Mouse (Mus musculus) gastrocnemius, postnatal 36 days (tissue): ENCODE data around the gene Kif17. TPM values are rescaled to one million over a fixed set of nuclear protein-coding genes. Genes with fewer than 3 reads are reported as not detected.
A peak's percentile ranks its signal among the peaks of the same experiment; 100 is the strongest.

Experiments used
- DNase-seq, 2 experiments: peaks; one replicate each; pipeline ENCODE4 v3.0.0; 2022
- intact Hi-C: fragments of 180-260 bp; cut with DNase I; formaldehyde crosslinking; loops from one replicate; pipeline ENCODE4 v1.15.1; 2025
- microRNA-seq, 2 experiments: library from miRNA; unstranded; fragments of <30 nt; microRNA quantifications; one replicate each; pipeline ENCODE4 v1.2.0; 2021
- total RNA-seq, 2 experiments: library from RNA; stranded (reverse); gene quantifications; 2 replicates each; pipeline ENCODE4 v1.2.3; 2021

Gene Kif17
- total RNA-seq, 2 experiments from 2014 or later = not detected

DNA sequence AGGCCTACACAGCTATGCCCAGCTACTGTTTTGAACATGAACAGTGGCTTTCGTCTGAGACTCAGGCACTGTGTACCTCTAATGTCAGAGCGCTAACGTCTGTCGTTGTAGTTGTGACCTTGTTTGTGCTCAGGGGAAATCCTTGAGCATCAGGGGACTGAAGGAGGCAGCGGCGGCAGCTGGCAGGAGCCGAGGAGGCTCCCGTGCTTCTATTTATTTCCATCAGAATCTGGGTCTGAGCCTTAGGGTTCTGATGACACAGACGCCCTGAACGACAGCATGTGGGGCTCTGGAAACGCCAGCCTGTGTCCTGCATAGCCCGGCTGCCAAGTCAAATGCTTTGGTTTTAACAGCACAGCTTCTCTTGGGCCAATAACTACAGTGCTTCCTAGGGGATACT is 84.8 kb downstream of the Kif17 start:
- no peak for DNase-seq
- intact Hi-C loops = no loop called here

DNA sequence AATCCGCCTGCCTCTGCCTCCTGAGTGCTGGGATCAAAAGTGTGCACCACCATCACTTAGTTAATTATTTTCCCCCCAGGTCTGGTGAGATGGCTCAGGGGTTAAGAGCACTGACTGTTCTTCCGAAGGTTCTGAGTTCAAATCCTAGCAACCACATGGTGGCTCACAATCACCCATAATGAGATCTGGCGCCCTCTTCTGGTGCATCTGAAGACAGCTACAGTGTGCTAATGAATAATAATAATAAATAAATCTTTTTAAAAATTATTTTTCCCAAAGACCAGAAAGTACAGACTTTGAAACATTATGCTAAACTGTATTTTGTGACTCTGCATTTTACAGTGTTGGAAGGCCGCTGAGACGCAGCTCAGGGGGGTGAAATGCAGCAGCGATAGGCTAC is 85.4 kb downstream of the Kif17 start:
- DNase-seq = no peak
- intact Hi-C loops = no loop called here

DNA sequence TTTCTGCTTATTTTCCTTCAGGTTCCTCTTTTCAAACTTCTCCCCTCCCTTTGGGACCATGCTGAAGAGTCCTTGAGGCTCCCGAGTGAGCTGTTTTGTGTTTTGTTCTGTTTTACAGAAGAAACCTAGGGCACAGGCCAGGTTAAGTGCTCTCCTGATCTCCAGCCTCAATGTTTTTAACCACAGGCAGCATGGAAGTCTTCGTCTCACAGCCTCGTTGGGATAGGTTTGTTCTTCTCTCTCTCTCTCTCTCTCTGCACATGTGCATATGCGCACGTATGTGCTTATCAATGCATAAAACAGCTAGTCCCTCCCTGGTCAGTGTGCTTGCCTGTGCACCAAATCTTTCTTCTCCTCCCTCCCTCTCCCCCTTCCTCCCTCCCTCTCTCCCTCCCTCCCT is 86.6 kb downstream of the Kif17 start:
- intact Hi-C loops = no loop called here
- no peak for DNase-seq

DNA sequence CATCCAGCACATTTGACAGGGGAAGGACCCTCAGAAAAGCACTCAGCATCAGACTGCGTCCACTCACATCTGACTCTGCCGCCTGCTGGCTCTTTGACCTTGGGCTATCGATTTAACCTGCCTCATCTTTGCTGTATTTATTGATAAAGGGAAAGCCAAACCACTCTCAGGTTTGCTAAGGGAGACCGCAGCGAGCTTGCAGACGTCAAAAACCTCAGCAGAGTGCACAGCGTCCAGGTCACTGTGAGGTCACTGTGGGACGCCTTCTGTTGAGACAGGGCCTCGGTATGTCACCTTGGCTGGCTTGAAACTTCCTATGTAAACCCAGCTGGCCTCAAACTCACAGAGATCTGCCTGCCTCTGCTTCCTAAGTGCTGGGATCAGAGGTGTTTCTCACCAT is 87.1 kb downstream of the Kif17 start:
- intact Hi-C loops = no loop called here
- no peak for DNase-seq

DNA sequence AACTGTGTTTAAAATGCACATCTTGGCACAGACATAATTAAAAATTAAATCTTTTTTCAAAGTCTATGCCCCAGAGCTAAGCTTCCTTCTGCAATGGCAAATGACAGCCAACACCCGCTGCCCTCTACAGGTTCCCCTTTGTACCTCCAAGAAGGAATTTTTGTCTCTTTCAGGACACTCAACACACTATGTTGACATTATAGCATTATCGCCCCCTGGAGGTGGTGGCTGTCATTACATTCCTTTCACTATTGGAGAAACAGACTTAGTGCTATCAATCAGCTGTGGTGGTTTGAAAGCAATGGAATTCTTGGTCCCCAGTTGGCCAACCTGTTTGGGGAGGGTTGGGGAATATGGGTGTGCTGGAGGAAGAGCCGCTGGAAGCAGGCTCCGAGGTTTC is 89.7 kb downstream of the Kif17 start:
- intact Hi-C loops = no loop called here

DNA sequence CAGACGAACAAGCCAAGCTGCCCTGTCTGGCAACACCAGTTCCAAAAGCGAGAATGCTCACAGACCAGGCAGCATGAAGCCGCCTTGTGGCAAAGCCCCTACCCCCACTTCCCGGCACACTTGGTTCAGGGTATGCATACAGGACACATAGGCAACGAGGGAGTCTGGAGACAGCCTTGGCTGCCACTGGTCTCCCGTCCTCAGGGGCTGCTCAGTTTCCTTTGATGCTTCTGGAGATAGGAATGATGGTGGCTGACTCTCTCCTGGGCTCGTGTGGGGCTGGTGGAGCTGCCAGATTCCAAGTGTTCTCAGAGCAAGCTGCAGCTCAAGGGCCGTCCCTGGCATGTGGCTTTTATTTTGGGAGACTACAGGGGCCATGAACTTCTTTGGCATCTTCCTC is 91.2 kb downstream of the Kif17 start:
- intact Hi-C loops = no loop called here
- DNase-seq = no peak

More for the DNA sequence above, 89.7 kb downstream of the Kif17 start:
- peak in 1 of 2 experiments; percentile 36 for DNase-seq

DNA sequence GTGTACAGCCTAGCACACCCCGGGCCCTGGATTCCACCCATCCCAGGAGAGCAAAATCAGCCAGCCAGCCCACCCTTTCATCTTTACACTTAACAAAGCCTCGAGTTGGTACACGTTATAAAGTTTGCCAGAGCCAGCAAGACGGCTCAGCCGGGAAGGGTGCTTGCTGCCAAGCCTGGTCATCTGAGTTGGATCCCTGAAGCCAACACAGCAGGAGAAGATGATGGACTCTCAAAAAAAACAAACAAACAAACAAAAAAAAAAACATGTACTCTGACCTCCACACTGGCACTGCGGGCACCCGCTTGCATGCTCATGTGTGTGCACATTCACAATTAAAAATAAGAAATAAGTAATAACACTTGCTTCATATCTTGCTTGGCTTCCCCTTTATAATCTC is 91.8 kb downstream of the Kif17 start:
- intact Hi-C loops = no loop called here
- no peak for DNase-seq

DNA sequence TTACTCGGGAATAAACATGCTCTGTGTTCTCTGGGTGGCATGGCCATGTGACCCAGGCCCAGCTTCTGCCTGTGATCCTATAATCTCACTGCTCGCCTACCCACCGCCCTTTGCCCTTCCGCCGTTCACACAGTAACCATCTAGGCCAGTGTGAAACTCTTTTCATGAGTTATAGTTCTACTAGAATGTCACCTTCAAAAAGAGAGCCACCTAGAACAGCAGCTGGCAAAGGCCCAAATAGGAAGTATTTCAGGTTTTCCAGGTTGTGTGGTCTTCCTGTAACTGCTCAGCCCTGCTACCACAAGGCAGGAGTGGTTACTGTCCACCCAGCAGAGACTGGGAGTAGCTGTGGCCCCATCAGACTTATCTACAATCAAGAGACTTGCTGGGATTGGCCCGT is 92.5 kb downstream of the Kif17 start:
- intact Hi-C loops = no loop called here

DNA sequence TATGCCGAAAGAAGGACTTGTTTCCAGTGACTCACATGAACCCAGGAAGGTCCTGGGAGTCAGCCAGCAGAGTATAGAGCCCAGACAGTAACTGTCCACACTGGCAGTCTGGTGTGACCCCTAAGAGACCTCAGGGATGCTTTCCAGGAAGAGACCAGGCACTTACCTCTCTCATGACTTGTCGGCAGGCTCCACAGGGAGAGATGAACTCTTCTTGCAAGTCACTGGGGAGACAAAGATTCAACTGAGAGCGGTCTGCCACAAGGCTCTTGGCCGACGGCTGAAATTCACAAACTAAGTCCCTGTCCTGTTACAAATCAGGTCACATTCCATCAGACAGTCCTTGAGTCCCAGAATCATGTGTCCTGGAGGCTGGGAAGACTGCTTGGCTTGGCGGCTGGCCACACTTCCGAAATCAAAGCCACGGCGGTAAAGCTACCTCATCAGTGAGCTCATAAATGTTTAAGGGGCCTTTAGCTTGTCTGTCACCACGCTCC is 93.2 kb downstream of the Kif17 start:
- intact Hi-C loops = no loop called here
- DNase-seq = no peak

More for the DNA sequence above, 92.5 kb downstream of the Kif17 start:
- DNase-seq = no peak

DNA sequence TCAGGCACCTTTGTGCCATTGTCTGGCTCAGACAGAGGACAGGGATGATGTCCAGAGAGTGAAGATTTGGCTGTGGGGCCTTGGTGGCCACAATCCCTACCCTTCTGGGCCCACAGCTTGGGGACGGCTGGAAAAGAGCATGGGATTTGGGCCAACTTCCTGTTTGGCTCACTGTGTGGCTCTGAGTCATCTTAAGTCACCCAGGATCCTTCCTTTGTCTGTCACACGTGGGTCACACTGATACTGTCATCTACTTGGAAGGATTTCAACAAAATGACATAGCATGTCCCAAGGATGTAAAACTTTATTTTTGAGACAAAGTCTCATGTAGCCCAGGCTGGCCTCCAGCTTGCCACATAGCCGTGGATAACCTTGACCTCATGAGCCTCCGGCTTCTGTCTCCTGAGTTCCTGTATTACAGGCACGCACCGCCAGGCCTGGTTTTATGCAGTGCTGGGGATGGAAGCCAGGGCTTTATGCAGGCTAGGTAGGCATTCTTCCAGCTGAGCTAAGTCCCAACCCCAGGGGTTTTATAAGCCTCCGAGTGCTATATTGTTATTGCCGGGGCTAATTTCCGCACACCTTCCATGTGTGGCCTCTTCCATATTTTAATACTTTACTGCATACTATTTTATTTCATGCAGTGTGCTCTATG is 94.8 kb downstream of the Kif17 start:
- no peak for DNase-seq
- intact Hi-C loops = no loop called here

DNA sequence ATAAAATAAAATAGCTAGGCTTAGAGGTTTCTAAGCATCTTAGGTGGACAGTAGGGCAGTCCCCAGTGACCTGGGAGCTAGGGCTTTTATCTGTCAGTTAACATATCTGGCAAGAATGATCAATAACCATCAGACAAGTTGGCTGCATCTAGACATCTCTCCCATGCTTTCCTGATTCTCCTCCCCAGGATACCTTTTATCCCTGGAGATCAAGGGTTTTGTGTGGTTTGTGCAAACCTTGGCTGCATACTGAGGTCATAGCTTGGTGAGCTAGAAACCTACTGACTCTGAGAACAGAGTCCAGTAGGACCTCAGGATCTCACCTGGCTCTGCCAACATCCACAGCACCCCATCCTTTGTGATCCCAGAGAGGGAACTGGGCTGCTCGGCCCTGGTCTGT is 97.0 kb downstream of the Kif17 start:
- intact Hi-C loops = no loop called here
- DNase-seq = no peak

DNA sequence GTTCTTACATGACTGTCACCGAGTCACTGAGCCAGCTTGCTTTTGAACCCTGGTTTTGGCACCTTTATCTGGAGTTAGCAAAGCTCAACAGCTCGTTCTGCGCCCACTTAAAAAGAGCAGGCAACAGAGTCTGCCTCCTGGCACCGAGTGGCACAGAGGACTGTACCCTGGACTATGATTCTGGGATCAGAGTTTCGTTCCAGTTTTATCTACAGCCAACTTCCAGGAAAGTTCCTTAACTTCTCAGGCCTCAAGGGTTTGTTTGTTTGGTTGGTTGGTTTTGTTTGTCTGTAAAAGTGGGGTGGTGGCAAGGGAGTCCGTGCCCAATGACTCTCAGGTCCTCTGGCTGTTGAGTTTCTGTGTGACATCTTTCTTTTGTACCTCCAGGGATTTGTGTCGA is 98.5 kb downstream of the Kif17 start:
- intact Hi-C loops = no loop called here
- DNase-seq = no peak

Small RNA genes lying within 50 kb of the gene (microRNA-seq; reads per million reads assigned to microRNA genes)
- gene Gm27646 (0 reads per million in 2 experiments), gene Mir7019 (2.1 to 2.2 reads per million in 2 experiments)

Other genes starting within 250 kb of the Kif17 start
- gene Hp1bp3, start 34.1 kb upstream of the Kif17 start, total RNA-seq = 10 to 100 TPM; 46.7 to 52.0 TPM
- under 1 TPM; 0.08 to 0.12 TPM for gene Sh2d5, start within 50 bp of the Kif17 start, total RNA-seq
- gene Ddost, start 54.3 kb downstream of the Kif17 start, total RNA-seq = 10 to 100 TPM; 31.3 to 31.8 TPM
- gene Pink1, start 75.9 kb downstream of the Kif17 start, total RNA-seq = 100 to 1,000 TPM; 452 to 656 TPM
- gene Cda, start 117.6 kb downstream of the Kif17 start, total RNA-seq = under 1 TPM in 1 of 2 experiments, not detected in 1; 0.62 TPM
- gene Fam43b, start 146.1 kb downstream of the Kif17 start, total RNA-seq = not detected
- gene Mul1, start 184.2 kb downstream of the Kif17 start, total RNA-seq = 10 to 100 TPM; 34.1 to 34.9 TPM
- gene Camk2n1, start 203.9 kb downstream of the Kif17 start, total RNA-seq = 1 to 10 TPM; 3.4 to 3.9 TPM